In the genomic region with DNA sequence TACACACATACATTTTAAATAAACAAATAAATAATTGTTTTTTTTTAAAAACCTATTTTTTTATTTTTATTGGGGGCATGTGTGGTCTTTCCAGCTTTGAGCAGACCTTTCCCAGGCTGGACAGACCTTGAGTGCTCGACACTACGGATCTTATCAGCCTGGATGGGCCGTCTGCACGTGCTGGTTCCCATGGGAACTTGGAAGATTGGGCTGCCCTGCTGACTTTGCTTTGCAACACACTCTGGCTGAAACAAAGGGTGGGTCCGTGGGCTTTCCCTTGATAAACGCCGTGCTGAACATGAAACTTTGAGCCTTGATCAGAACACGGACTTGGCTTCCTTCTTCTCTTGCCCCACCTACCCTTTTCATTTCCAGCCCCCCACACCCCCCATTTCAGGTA, we compare ENCODE assay signal across 17 mouse cellular contexts. TPM values are rescaled to one million over a fixed set of nuclear protein-coding genes. Genes with fewer than 3 reads are reported as not detected.
DNase-seq lines count a peak whose midpoint lies in the region; ATAC-seq and TF ChIP-seq lines count a peak whose summit lies in the region.
"Had no signal": no experiment of that assay in that cellular context is flagged by ENCODE, and none has a peak within 500 bp of the region (broad histone marks: within the 10 kb centered on the region; RNA-seq: fewer than 3 reads in every experiment).

No protein-coding gene starts in this region.

- H3K36me3 ChIP-seq in heart, adult 2 months (ENCODE audit: control insufficient read depth, insufficient read depth, low read length) = no peaks in the 10 kb centered on the region
- H3K36me3 ChIP-seq in heart, embryonic 10.5 days = no peaks in the 10 kb centered on the region
- H3K36me3 ChIP-seq in megakaryocyte, embryonic 14.5 days (replicated peaks; ENCODE audit: low read length) = no peaks in the 10 kb centered on the region
- no peaks in the 10 kb centered on the region for H3K36me3 ChIP-seq in stomach, postnatal 0 days (ENCODE audit: control insufficient read depth, insufficient read depth, low read length)
- H3K36me3 ChIP-seq: limb, embryonic 10.5 days; midbrain, embryonic 15.5 days had no signal

- no peak overlapping the region for H3K4me3 ChIP-seq in heart, adult 2 months
- no peak overlapping the region; the same call in 1 of the 2 replicates for H3K4me3 ChIP-seq in heart, embryonic 10.5 days
- H3K4me3 ChIP-seq in megakaryocyte, embryonic 14.5 days (replicated peaks) = peak overlapping the region; percentile 44
- peak overlapping the region; percentile 26 for H3K4me3 ChIP-seq in bone marrow, adult 2 months (replicated peaks; ENCODE audit: control insufficient read depth, low read depth, low read length)
- no peak overlapping the region for H3K4me3 ChIP-seq in stomach, postnatal 0 days (ENCODE audit: low read depth, low read length)
- H3K4me3 ChIP-seq: limb, embryonic 10.5 days; midbrain, embryonic 15.5 days had no signal

- H3K4me2 ChIP-seq in stomach, postnatal 0 days (replicated peaks; ENCODE audit: low read depth) = peak overlapping the region; percentile 20; the same call in 1 of the 2 replicates
- H3K4me2 ChIP-seq: midbrain, embryonic 15.5 days had no signal

- TF ChIP-seq CTCF in heart, adult 2 months (IDR thresholded peaks at IDR 0.05) = no peak
- no peak for TF ChIP-seq CTCF in bone marrow, adult 2 months (IDR thresholded peaks at IDR 0.05; ENCODE audit: control insufficient read depth, insufficient read depth, low read length)
- no peak for TF ChIP-seq CTCF in stomach, postnatal 0 days (IDR thresholded peaks at IDR 0.05; ENCODE audit: low read depth)

- WGBS in heart, adult 2 months = 12% methylated on average over 8 of the region's 8 CpGs
- 11% methylated on average over 8 of the region's 8 CpGs for WGBS in heart, embryonic 10.5 days
- 43% methylated on average over 8 of the region's 8 CpGs for WGBS in bone marrow, adult 2 months
- WGBS in stomach, postnatal 0 days = 38% methylated on average over 8 of the region's 8 CpGs

- intact Hi-C loops in heart, adult 2 months (cut with DNase I) = no loop called here
- intact Hi-C loops in left cerebral cortex, postnatal 36 days (cut with DNase I) = loop anchor here (2.0 to 10.0 kb wide), 2 partner anchors 24 to 190 kb away; no protein-coding TSS in a partner anchor

- no peaks in the 10 kb centered on the region for H3K79me2 ChIP-seq in heart, adult 2 months (replicated peaks; ENCODE audit: control insufficient read depth, insufficient read depth, low read length)

- no peak for TF ChIP-seq EP300 in heart, adult 2 months (IDR thresholded peaks at IDR 0.05; ENCODE audit: insufficient read depth, low read depth, low read length)
- TF ChIP-seq EP300 in stomach, postnatal 0 days (optimal IDR thresholded peaks at IDR 0.05) = no peak

- peaks cover 4% of the 10 kb centered on the region for H3K4me1 ChIP-seq in heart, adult 2 months (ENCODE audit: control insufficient read depth, insufficient read depth, low read length)
- peaks cover 12% of the 10 kb centered on the region for H3K4me1 ChIP-seq in heart, embryonic 10.5 days
- peaks cover 12% of the 10 kb centered on the region for H3K4me1 ChIP-seq in megakaryocyte, embryonic 14.5 days
- H3K4me1 ChIP-seq in bone marrow, adult 2 months (ENCODE audit: control insufficient read depth, insufficient read depth, low read length) = no peaks in the 10 kb centered on the region
- no peaks in the 10 kb centered on the region for H3K4me1 ChIP-seq in stomach, postnatal 0 days (replicated peaks; ENCODE audit: control insufficient read depth, insufficient read depth)
- H3K4me1 ChIP-seq: limb, embryonic 10.5 days; midbrain, embryonic 15.5 days had no signal

- no peak overlapping the region for H3K9ac ChIP-seq in heart, adult 2 months (ENCODE audit: low read depth, low read length)
- no peak overlapping the region for H3K9ac ChIP-seq in stomach, postnatal 0 days (ENCODE audit: low read length)
- H3K9ac ChIP-seq: midbrain, embryonic 15.5 days had no signal

- H3K9me3 ChIP-seq in heart, embryonic 10.5 days = no peaks in the 10 kb centered on the region
- no peaks in the 10 kb centered on the region for H3K9me3 ChIP-seq in megakaryocyte, embryonic 14.5 days
- H3K9me3 ChIP-seq in stomach, postnatal 0 days (ENCODE audit: control insufficient read depth, low read length) = no peaks in the 10 kb centered on the region
- H3K9me3 ChIP-seq: limb, embryonic 10.5 days; midbrain, embryonic 15.5 days had no signal

- peak overlapping the region; percentile 85; the same call in 1 of the 2 replicates for H3K27ac ChIP-seq in heart, adult 2 months
- no peak overlapping the region for H3K27ac ChIP-seq in heart, embryonic 10.5 days
- no peak overlapping the region for H3K27ac ChIP-seq in bone marrow, adult 2 months (ENCODE audit: control insufficient read depth, insufficient read depth, low read depth, low read length, poor library complexity)
- no peak overlapping the region for H3K27ac ChIP-seq in stomach, postnatal 0 days (replicated peaks)
- H3K27ac ChIP-seq: limb, embryonic 10.5 days; midbrain, embryonic 15.5 days had no signal

- ATAC-seq in megakaryocyte, adult 5-6 weeks (ENCODE audit: poor library complexity, severe bottlenecking) = no peak
- ATAC-seq in stomach, postnatal 0 days (ENCODE audit: low FRiP score, low TSS enrichment) = no peak
- ATAC-seq: midbrain, embryonic 15.5 days had no signal

- H3K27me3 ChIP-seq in heart, adult 2 months (ENCODE audit: control insufficient read depth, insufficient read depth, low read length) = no peaks in the 10 kb centered on the region
- H3K27me3 ChIP-seq in heart, embryonic 10.5 days (ENCODE audit: insufficient read depth, poor library complexity, severe bottlenecking) = no peaks in the 10 kb centered on the region
- no peaks in the 10 kb centered on the region for H3K27me3 ChIP-seq in megakaryocyte, embryonic 14.5 days (replicated peaks)
- no peaks in the 10 kb centered on the region for H3K27me3 ChIP-seq in stomach, postnatal 0 days (ENCODE audit: control insufficient read depth, insufficient read depth, low read length)
- H3K27me3 ChIP-seq: midbrain, embryonic 15.5 days had no signal

- no peak for TF ChIP-seq POLR2A in heart, adult 2 months (IDR thresholded peaks at IDR 0.05; ENCODE audit: insufficient read depth, low read depth, low read length)
- TF ChIP-seq POLR2A in bone marrow, adult 2 months (IDR thresholded peaks at IDR 0.05; ENCODE audit: borderline replicate concordance, control insufficient read depth, low read depth, low read length) = no peak

- peak in 1 of 2 experiments; percentile 44 for DNase-seq in heart, adult 2 months
- DNase-seq in heart, embryonic 10.5 days (ENCODE audit: low spot score) = no peak
- peak; percentile 42 for DNase-seq in stomach, postnatal 0 days (ENCODE audit: low spot score)
- DNase-seq in left cerebral cortex, postnatal 36 days (ENCODE audit: low spot score in 2 of 2) = no peak
- DNase-seq in kidney, adult 11 months = no peak
- DNase-seq: cerebellum, adult 18-20 months; gastrocnemius, postnatal 36 days; kidney, adult 2 months; lung, postnatal 10 days; spleen, adult 18-20 months had no signal

RNA-seq across cellular contexts. Expression of a gene that starts 5.8 kb away (rescaled TPM):
- 100 to 1,000 TPM; 274 to 315 TPM for total RNA-seq in heart, adult 2 months (2021)
- 826 and 1,000 TPM in 2 replicates for polyA plus RNA-seq in heart, adult 2 months (2012; rRNA removed)
- polyA plus RNA-seq in heart, embryonic 10.5 days (2016; fragmentation: Nextera tagmentation; extraction: Ambion mirVana) = 76.6 and 84.1 TPM in 2 replicates
- 122 and 208 TPM in 2 replicates for polyA plus RNA-seq in megakaryocyte, embryonic 14.5 days (2012; ENCODE audit: insufficient read depth, low replicate concordance)
- total RNA-seq in megakaryocyte, adult 5-6 weeks (2015) = 485 and 524 TPM in 2 replicates
- 307 and 314 TPM in 2 replicates for total RNA-seq in megakaryocyte, adult 5-6 weeks (2017)
- 120 and 171 TPM in 2 replicates for polyA plus RNA-seq in bone marrow, adult 2 months (2011; ENCODE audit: insufficient read depth, insufficient read length, low replicate concordance, missing spikeins)
- 94.5 and 96.8 TPM in 2 replicates for polyA plus RNA-seq in stomach, postnatal 0 days (2015; fragmentation: Nextera tagmentation; extraction: Ambion mirVana)
- 100 to 1,000 TPM; 175 to 181 TPM for total RNA-seq in left cerebral cortex, postnatal 36 days (2021)

RNA-seq across cellular contexts. Expression of a gene that starts 20.4 kb away (rescaled TPM):
- 1,000 to 10,000 TPM; 2,711 to 3,278 TPM for total RNA-seq in heart, adult 2 months (2021)
- polyA plus RNA-seq in heart, adult 2 months (2012; rRNA removed) = 2,213 and 2,519 TPM in 2 replicates
- 163 and 277 TPM in 2 replicates for polyA plus RNA-seq in heart, embryonic 10.5 days (2016; fragmentation: Nextera tagmentation; extraction: Ambion mirVana)
- polyA plus RNA-seq in megakaryocyte, embryonic 14.5 days (2012; ENCODE audit: insufficient read depth, low replicate concordance) = 2.4 TPM in 1 of 2 replicates, not detected in the other
- 0.91 and 1.6 TPM in 2 replicates for total RNA-seq in megakaryocyte, adult 5-6 weeks (2015)
- 0.94 and 2.4 TPM in 2 replicates for total RNA-seq in megakaryocyte, adult 5-6 weeks (2017)
- polyA plus RNA-seq in bone marrow, adult 2 months (2011; ENCODE audit: insufficient read depth, insufficient read length, low replicate concordance, missing spikeins) = 6.8 TPM in 1 of 2 replicates, not detected in the other
- polyA plus RNA-seq in stomach, postnatal 0 days (2015; fragmentation: Nextera tagmentation; extraction: Ambion mirVana) = 38.8 and 40.7 TPM in 2 replicates
- 1 to 10 TPM; 5.8 to 6.0 TPM for total RNA-seq in left cerebral cortex, postnatal 36 days (2021)

RNA-seq across cellular contexts. Expression of a gene that starts 27.4 kb away (rescaled TPM):
- total RNA-seq in heart, adult 2 months (2021) = 10 to 100 TPM; 52.6 to 58.6 TPM
- 95.1 and 106 TPM in 2 replicates for polyA plus RNA-seq in heart, adult 2 months (2012; rRNA removed)
- polyA plus RNA-seq in heart, embryonic 10.5 days (2016; fragmentation: Nextera tagmentation; extraction: Ambion mirVana) = 122 and 127 TPM in 2 replicates
- 13.7 and 67.3 TPM in 2 replicates for polyA plus RNA-seq in megakaryocyte, embryonic 14.5 days (2012; ENCODE audit: insufficient read depth, low replicate concordance)
- total RNA-seq in megakaryocyte, adult 5-6 weeks (2015) = 46.4 and 51.0 TPM in 2 replicates
- 31.5 and 39.1 TPM in 2 replicates for total RNA-seq in megakaryocyte, adult 5-6 weeks (2017)
- polyA plus RNA-seq in bone marrow, adult 2 months (2011; ENCODE audit: insufficient read depth, insufficient read length, low replicate concordance, missing spikeins) = 41.5 and 50.8 TPM in 2 replicates
- polyA plus RNA-seq in stomach, postnatal 0 days (2015; fragmentation: Nextera tagmentation; extraction: Ambion mirVana) = 98.2 and 106 TPM in 2 replicates
- total RNA-seq in left cerebral cortex, postnatal 36 days (2021) = 10 to 100 TPM; 45.6 to 53.4 TPM

RNA-seq across cellular contexts. Expression of a gene that starts 27.7 kb away (rescaled TPM):
- total RNA-seq in heart, adult 2 months (2021) = 10 to 100 TPM; 52.7 to 56.7 TPM
- 36.6 and 49.5 TPM in 2 replicates for polyA plus RNA-seq in heart, adult 2 months (2012; rRNA removed)
- 212 and 246 TPM in 2 replicates for polyA plus RNA-seq in heart, embryonic 10.5 days (2016; fragmentation: Nextera tagmentation; extraction: Ambion mirVana)
- polyA plus RNA-seq in megakaryocyte, embryonic 14.5 days (2012; ENCODE audit: insufficient read depth, low replicate concordance) = 21.7 and 73.2 TPM in 2 replicates
- total RNA-seq in megakaryocyte, adult 5-6 weeks (2015) = 84.2 and 92.7 TPM in 2 replicates
- 30.2 and 48.2 TPM in 2 replicates for total RNA-seq in megakaryocyte, adult 5-6 weeks (2017)
- 24.0 and 67.8 TPM in 2 replicates for polyA plus RNA-seq in bone marrow, adult 2 months (2011; ENCODE audit: insufficient read depth, insufficient read length, low replicate concordance, missing spikeins)
- polyA plus RNA-seq in stomach, postnatal 0 days (2015; fragmentation: Nextera tagmentation; extraction: Ambion mirVana) = 149 and 153 TPM in 2 replicates
- total RNA-seq in left cerebral cortex, postnatal 36 days (2021) = 100 to 1,000 TPM; 135 to 142 TPM

RNA-seq across cellular contexts. Expression of a gene that starts 31.1 kb away (rescaled TPM):
- total RNA-seq in heart, adult 2 months (2021) = not detected
- not detected in 2 replicates for polyA plus RNA-seq in heart, adult 2 months (2012; rRNA removed)
- not detected in 2 replicates for polyA plus RNA-seq in heart, embryonic 10.5 days (2016; fragmentation: Nextera tagmentation; extraction: Ambion mirVana)
- not detected in 2 replicates for polyA plus RNA-seq in megakaryocyte, embryonic 14.5 days (2012; ENCODE audit: insufficient read depth, low replicate concordance)
- 0.55 TPM in 1 of 2 replicates, not detected in the other for total RNA-seq in megakaryocyte, adult 5-6 weeks (2015)
- total RNA-seq in megakaryocyte, adult 5-6 weeks (2017) = not detected in 2 replicates
- polyA plus RNA-seq in bone marrow, adult 2 months (2011; ENCODE audit: insufficient read depth, insufficient read length, low replicate concordance, missing spikeins) = not detected in 2 replicates
- not detected in 2 replicates for polyA plus RNA-seq in stomach, postnatal 0 days (2015; fragmentation: Nextera tagmentation; extraction: Ambion mirVana)
- total RNA-seq in left cerebral cortex, postnatal 36 days (2021) = not detected
- total RNA-seq: gastrocnemius, postnatal 36 days had no signal
- polyA plus RNA-seq: forebrain, embryonic 11.5 days; limb, embryonic 10.5 days; midbrain, embryonic 15.5 days; urinary bladder, adult 2 months had no signal

Comparison
In these comparisons a context has a peak if more than half of its experiments do, and no peak if none do; other contexts are left out.
1. H3K4me3 ChIP-seq: peak in megakaryocyte, embryonic 14.5 days (single experiment) and bone marrow, adult 2 months (single experiment); none in heart, adult 2 months (single experiment), heart, embryonic 10.5 days (single experiment) and stomach, postnatal 0 days (single experiment).